Mouse (Mus musculus) neural tube, embryonic 13.5 days (tissue): ENCODE results near the gene Hps1. TPM values are rescaled to one million over a fixed set of nuclear protein-coding genes. Genes with fewer than 3 reads are reported as not detected.

Experiments used
- polyA plus RNA-seq: library from polyadenylated mRNA; unstranded; fragments of >200 nt; fragmentation: Nextera tagmentation; extraction: Ambion mirVana; gene quantifications from 2 replicates; pipeline ENCODE4 v1.2.1, GENCODE M21; 2015

Gene Hps1
- polyA plus RNA-seq, 1 experiment from 2014 or later: 13.5 TPM

Other genes starting within 250 kb of the Hps1 start
- 0.21 and 0.44 TPM in 2 replicates for gene Loxl4, start 167.2 kb downstream of the Hps1 start, polyA plus RNA-seq
- gene Pyroxd2, start 27.2 kb downstream of the Hps1 start, polyA plus RNA-seq: 1.5 and 2.3 TPM in 2 replicates